Mouse (Mus musculus): ENCODE data around the gene Bik. TPM values are rescaled to one million over a fixed set of nuclear protein-coding genes. Genes with fewer than 3 reads are reported as not detected.

Bik gene
- polyA plus RNA-seq, 1 experiment from 2014 or later = not detected

Other genes starting within 250 kb of the Bik start
- 19.4 to 26.7 TPM (median 26.3 TPM) in 3 replicates for gene Arfgap3, start 176.6 kb upstream of the Bik start, polyA plus RNA-seq (2018)
- gene Pacsin2, start 62.3 kb upstream of the Bik start, polyA plus RNA-seq (2018) = 58.4 to 158 TPM (median 89.0 TPM) in 3 replicates
- gene Ttll1, start 16.0 kb upstream of the Bik start, polyA plus RNA-seq (2018) = 8.8 to 12.7 TPM (median 12.1 TPM) in 3 replicates
- 37.4 to 252 TPM (median 187 TPM) in 3 replicates for gene Tspo, start 36.7 kb downstream of the Bik start, polyA plus RNA-seq (2018)
- gene Mcat, start 36.9 kb downstream of the Bik start, polyA plus RNA-seq (2018) = 6.9 to 13.0 TPM (median 12.2 TPM) in 3 replicates
- gene Ttll12, start 68.3 kb downstream of the Bik start, polyA plus RNA-seq (2018) = 8.4 to 16.8 TPM (median 8.8 TPM) in 3 replicates
- not detected in 3 replicates for gene Scube1, start 198.2 kb downstream of the Bik start, polyA plus RNA-seq (2018)

Data from macrophage (primary cell).